Mouse (Mus musculus) heart, adult 2 months (tissue): ENCODE results near the gene Dach1. TPM values are rescaled to one million over a fixed set of nuclear protein-coding genes. Genes with fewer than 3 reads are reported as not detected.

Experiments used
- DNase-seq, 2 experiments: peaks; one replicate each; pipeline ENCODE4 v3.0.0; 2021
- H3K27ac ChIP-seq: fragments of 200-600 bp; 2 replicates; pipeline ENCODE4 v1.8.1; 2022
- H3K27me3 ChIP-seq: fragments of 200-500 bp; 2 replicates; pipeline ENCODE4 v1.6.1; 2012; ENCODE audit warnings: mild to moderate bottlenecking, low read length, inconsistent platforms, mixed read lengths; ENCODE audit not compliant: control insufficient read depth, insufficient read depth
- H3K36me3 ChIP-seq: fragments of 200-500 bp; 2 replicates; pipeline ENCODE4 v1.6.1; 2012; ENCODE audit warnings: low read length, inconsistent platforms; ENCODE audit not compliant: control insufficient read depth, insufficient read depth
- H3K4me1 ChIP-seq: fragments of 200-500 bp; 2 replicates; pipeline ENCODE4 v1.6.1; 2011; ENCODE audit warnings: low read length; ENCODE audit not compliant: control insufficient read depth, insufficient read depth
- H3K4me3 ChIP-seq: fragments of 200-600 bp; 2 replicates; pipeline ENCODE4 v1.8.1; 2022
- H3K79me2 ChIP-seq: fragments of 200-500 bp; replicated peaks from 2 replicates; pipeline ENCODE4 v1.6.1; 2012; ENCODE audit warnings: mild to moderate bottlenecking, inconsistent platforms, low read length, moderate library complexity, mixed read lengths; ENCODE audit not compliant: control insufficient read depth, insufficient read depth
- H3K9ac ChIP-seq: fragments of 200-500 bp; 2 replicates; pipeline ENCODE4 v1.6.1; 2012; ENCODE audit warnings: low read depth, mild to moderate bottlenecking, control low read depth, inconsistent platforms, low read length, mixed read lengths
- CTCF ChIP-seq: fragments of 200-600 bp; IDR thresholded peaks from 2 replicates; pipeline ENCODE4 v1.8.1; 2022; ENCODE audit warnings: antibody characterized with exemption, mild to moderate bottlenecking, moderate library complexity
- EP300 ChIP-seq: fragments of 200-500 bp; IDR thresholded peaks from 2 replicates; pipeline ENCODE4 v1.6.1; 2011; ENCODE audit warnings: low read depth, low read length, control low read depth; ENCODE audit not compliant: insufficient read depth
- POLR2A ChIP-seq: fragments of 200-500 bp; IDR thresholded peaks from 2 replicates; pipeline ENCODE4 v1.6.1; 2011; ENCODE audit warnings: mild to moderate bottlenecking, low read depth, low read length, control low read depth; ENCODE audit not compliant: insufficient read depth
- WGBS: fragments of 180-500 bp; shearing (Covaris S2); methylation state at CpG from one replicate; pipeline ENCODE4 v1.1.7; 2018; 5-methylcytosine and 5-hydroxymethylcytosine counted together
- intact Hi-C: fragments of 180-260 bp; cut with DNase I; formaldehyde crosslinking; loops from one replicate; pipeline ENCODE4 v1.15.1; 2025
- polyA plus RNA-seq: library from polyadenylated mRNA; depleted of rRNA; stranded (reverse); fragments of >200 nt; gene quantifications from 2 replicates; pipeline ENCODE4 v1.2.3, GENCODE M21; 2012
- total RNA-seq, 2 experiments: library from RNA; stranded (reverse); gene quantifications; 2 replicates each; pipeline ENCODE4 v1.2.3; 2021

The Dach1 gene
- total and polyA plus RNA-seq, 3 experiments, result 2.7 to 8.4 (median 7.7) TPM

- TF ChIP-seq CTCF (no peak), EP300 (no peak)
- DNase-seq, result no peak
- intact Hi-C loops, result loop anchor here (5.0 kb wide), 1 partner anchor 109 kb away; no protein-coding TSS in a partner anchor
- 92% methylated on average over 7 of the region's 7 CpGs for WGBS
- H3K9ac ChIP-seq, result no peak overlapping the region
- H3K4me3 ChIP-seq, result no peak overlapping the region
- no peaks in the 10 kb centered on the region; the same call in 1 of the 2 replicates for H3K36me3 ChIP-seq
- H3K79me2 ChIP-seq, result no peaks in the 10 kb centered on the region; the same call in 1 of the 2 replicates
- H3K4me1 ChIP-seq, result no peaks in the 10 kb centered on the region; the same call in 1 of the 2 replicates
- H3K27ac ChIP-seq, result no peak overlapping the region
- no peaks in the 10 kb centered on the region for H3K27me3 ChIP-seq
Observed at GRCm38 (mm10) chr14:98155725-98156392, 13.7 kb downstream of the Dach1 start.

GRCm38 (mm10) chr14:98154832-98155422, 14.6 kb downstream of the Dach1 start:
- 76% methylated on average over 7 of the region's 7 CpGs for WGBS

GRCm38 (mm10) chr14:98141758-98142157, 27.8 kb downstream of the Dach1 start:
- H3K4me1 ChIP-seq, result no peaks in the 10 kb centered on the region
- H3K27ac ChIP-seq, result no peak overlapping the region
- intact Hi-C loops, result no loop called here
- H3K27me3 ChIP-seq, result no peaks in the 10 kb centered on the region
- no peak overlapping the region for H3K4me3 ChIP-seq
- H3K79me2 ChIP-seq, result no peaks in the 10 kb centered on the region
- H3K9ac ChIP-seq, result no peak overlapping the region
- no peak for DNase-seq
- 31% methylated on average over 2 of the region's 2 CpGs for WGBS
- TF ChIP-seq CTCF (no peak), EP300 (no peak), POLR2A (no peak)
- H3K36me3 ChIP-seq, result no peaks in the 10 kb centered on the region

More at GRCm38 (mm10) chr14:98154832-98155422, 14.6 kb downstream of the Dach1 start:
- Histone ChIP-seq H3K79me2 (no peaks in the 10 kb centered on the region; the same call in 1 of the 2 replicates), H3K27me3 (no peaks in the 10 kb centered on the region), H3K4me3 (no peak overlapping the region), H3K27ac (no peak overlapping the region), H3K9ac (no peak overlapping the region), H3K36me3 (no peaks in the 10 kb centered on the region; the same call in 1 of the 2 replicates), H3K4me1 (no peaks in the 10 kb centered on the region; the same call in 1 of the 2 replicates)
- TF ChIP-seq EP300 (no peak), CTCF (no peak), POLR2A (no peak)
- DNase-seq, result no peak
- intact Hi-C loops, result loop anchor here (5.0 kb wide), 1 partner anchor 108 kb away; no protein-coding TSS in a partner anchor

- 78% methylated on average over 3 of the region's 3 CpGs for WGBS
- intact Hi-C loops, result no loop called here
- H3K27me3 ChIP-seq, result no peaks in the 10 kb centered on the region
- H3K4me3 ChIP-seq, result no peak overlapping the region
- TF ChIP-seq CTCF (no peak), EP300 (no peak), POLR2A (no peak)
- no peaks in the 10 kb centered on the region for H3K79me2 ChIP-seq
- DNase-seq, result no peak
- H3K36me3 ChIP-seq, result no peaks in the 10 kb centered on the region; the same call in 1 of the 2 replicates
- no peak overlapping the region for H3K9ac ChIP-seq
- H3K27ac ChIP-seq, result no peak overlapping the region
- H3K4me1 ChIP-seq, result no peaks in the 10 kb centered on the region
Observed at GRCm38 (mm10) chr14:98138873-98139665, 30.5 kb downstream of the Dach1 start.

GRCm38 (mm10) chr14:98134546-98134945, 35.0 kb downstream of the Dach1 start:
- Histone ChIP-seq H3K79me2 (no peaks in the 10 kb centered on the region), H3K4me3 (no peak overlapping the region), H3K9ac (no peak overlapping the region), H3K4me1 (no peaks in the 10 kb centered on the region), H3K27ac (no peak overlapping the region), H3K27me3 (no peaks in the 10 kb centered on the region), H3K36me3 (no peaks in the 10 kb centered on the region; the same call in 1 of the 2 replicates)
- intact Hi-C loops, result no loop called here
- DNase-seq, result no peak
- 68% methylated on average over 4 of the region's 4 CpGs for WGBS
- no peak for TF ChIP-seq CTCF
- TF ChIP-seq EP300, result no peak
- TF ChIP-seq POLR2A, result no peak
